Mouse (Mus musculus) stomach, postnatal 0 days (tissue): ENCODE measurements at regions not wholly inside any gene's neighbourhood (a gene's known extent, or its start where the extent isn't known, plus 50 kb on each side); places are given as distances from the start of the nearest gene placed in this dataset.

Source experiments
- ATAC-seq: fragments of 200-750 bp; cut with Nextera tagmentation; 2 replicates; pipeline ENCODE4 v1.8.0; 2017; ENCODE audit not compliant: low FRiP score, low TSS enrichment
- DNase-seq: peaks from one replicate; pipeline ENCODE4 v3.0.0-alpha.2; 2016; ENCODE audit warnings: low spot score
- H3K27ac ChIP-seq: fragments of 300-500 bp; sonication (generic); replicated peaks from 2 replicates; pipeline ENCODE4 v1.5.1; 2014; ENCODE audit warnings: mild to moderate bottlenecking, control low read depth
- H3K27me3 ChIP-seq: fragments of 300-500 bp; sonication (generic); 2 replicates; pipeline ENCODE4 v1.6.1; 2014; ENCODE audit warnings: low read length; ENCODE audit not compliant: control insufficient read depth, insufficient read depth
- H3K36me3 ChIP-seq: fragments of 300-500 bp; sonication (generic); 2 replicates; pipeline ENCODE4 v1.6.1; 2014; ENCODE audit warnings: low read length, mixed read lengths; ENCODE audit not compliant: control insufficient read depth, insufficient read depth
- H3K4me1 ChIP-seq: fragments of 300-500 bp; sonication (generic); replicated peaks from 2 replicates; pipeline ENCODE4 v1.6.1; 2014; ENCODE audit warnings: antibody characterized with exemption; ENCODE audit not compliant: control insufficient read depth, insufficient read depth
- H3K4me2 ChIP-seq: fragments of 300-500 bp; sonication (generic); replicated peaks from 2 replicates; pipeline ENCODE4 v1.6.1; 2014; ENCODE audit warnings: low read depth, mild to moderate bottlenecking, control low read depth, moderate library complexity
- H3K4me3 ChIP-seq: fragments of 300-500 bp; sonication (generic); 2 replicates; pipeline ENCODE4 v1.5.1; 2014; ENCODE audit warnings: low read depth, low read length, control low read depth
- H3K9ac ChIP-seq: fragments of 300-500 bp; sonication (generic); 2 replicates; pipeline ENCODE4 v1.6.1; 2014; ENCODE audit warnings: mild to moderate bottlenecking, low read length, control low read depth, mixed read lengths
- H3K9me3 ChIP-seq: fragments of 300-500 bp; sonication (generic); 2 replicates; pipeline ENCODE4 v1.6.1; 2016; ENCODE audit warnings: low read length; ENCODE audit not compliant: control insufficient read depth
- CTCF ChIP-seq: IDR thresholded peaks from 2 replicates; pipeline ENCODE4 v1.5.1; 2016; ENCODE audit warnings: antibody characterized with exemption, low read depth, mild to moderate bottlenecking, moderate library complexity
- EP300 ChIP-seq: optimal IDR thresholded peaks from 2 replicates; pipeline ENCODE3; 2016; ENCODE audit warnings: antibody characterized with exemption
- WGBS: fragments of 180-500 bp; shearing (Covaris S2); extraction: QIAGEN DNeasy Blood & Tissue Kit; methylation state at CpG from one replicate; pipeline ENCODE4 v1.1.7; 2014; 5-methylcytosine and 5-hydroxymethylcytosine counted together

GRCm38 (mm10) chr5:126893063-126893462, 348.5 kb upstream of the Tmem132c start:
- Histone ChIP-seq H3K4me2 (no peak overlapping the region), H3K9ac (no peak overlapping the region), H3K27me3 (no peaks in the 10 kb centered on the region), H3K9me3 (no peaks in the 10 kb centered on the region), H3K4me3 (no peak overlapping the region), H3K4me1 (no peaks in the 10 kb centered on the region), H3K27ac (no peak overlapping the region), H3K36me3 (no peaks in the 10 kb centered on the region)
- DNase-seq: no peak
- WGBS: 91% methylated on average over 4 of the region's 4 CpGs
- TF ChIP-seq EP300: no peak
- no peak for TF ChIP-seq CTCF
- ATAC-seq: no peak

GRCm38 (mm10) chr5:126910084-126910483, 331.5 kb upstream of the Tmem132c start:
- Histone ChIP-seq H3K4me1 (no peaks in the 10 kb centered on the region), H3K9me3 (no peaks in the 10 kb centered on the region), H3K4me3 (no peak overlapping the region), H3K36me3 (no peaks in the 10 kb centered on the region), H3K27ac (no peak overlapping the region), H3K4me2 (no peak overlapping the region), H3K27me3 (no peaks in the 10 kb centered on the region), H3K9ac (no peak overlapping the region)
- ATAC-seq: no peak
- DNase-seq: no peak
- 90% methylated on average over 2 of the region's 2 CpGs for WGBS
- no peak for TF ChIP-seq EP300
- TF ChIP-seq CTCF: peak; percentile 48

- no peaks in the 10 kb centered on the region for H3K27me3 ChIP-seq
- H3K4me1 ChIP-seq: no peaks in the 10 kb centered on the region
- H3K36me3 ChIP-seq: no peaks in the 10 kb centered on the region
- no peak overlapping the region for H3K4me3 ChIP-seq
- 72% methylated on average over 7 of the region's 7 CpGs for WGBS
- H3K27ac ChIP-seq: no peak overlapping the region
- TF ChIP-seq CTCF: no peak
- no peak for TF ChIP-seq EP300
- DNase-seq: no peak
- H3K9me3 ChIP-seq: no peaks in the 10 kb centered on the region
- H3K4me2 ChIP-seq: no peak overlapping the region
- H3K9ac ChIP-seq: no peak overlapping the region
- no peak for ATAC-seq
These were observed 324.3 kb upstream of the Tmem132c start for GRCm38 (mm10) chr5:126917300-126917699.

DNA sequence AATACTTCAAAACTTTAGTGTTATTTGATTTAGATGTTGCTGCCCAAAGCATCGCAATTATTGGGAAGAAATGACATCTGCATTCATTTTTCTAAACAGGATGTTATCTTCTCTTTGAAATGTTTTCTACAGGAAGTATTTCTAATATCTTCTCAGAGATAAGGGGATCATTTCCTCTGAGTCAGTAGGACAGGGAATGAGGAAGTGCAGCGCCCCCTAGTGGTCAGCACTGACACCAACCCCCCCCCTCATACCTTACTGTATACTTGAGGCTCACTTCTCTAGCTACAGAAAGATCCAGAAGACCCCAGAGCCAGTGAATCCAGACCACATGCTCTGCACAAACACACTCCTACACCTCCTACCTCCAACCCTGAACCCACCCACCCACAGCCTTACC, 308.1 kb upstream of the Tmem132c start:
- 49% methylated on average over 2 of the region's 2 CpGs for WGBS
- no peak for DNase-seq

DNA sequence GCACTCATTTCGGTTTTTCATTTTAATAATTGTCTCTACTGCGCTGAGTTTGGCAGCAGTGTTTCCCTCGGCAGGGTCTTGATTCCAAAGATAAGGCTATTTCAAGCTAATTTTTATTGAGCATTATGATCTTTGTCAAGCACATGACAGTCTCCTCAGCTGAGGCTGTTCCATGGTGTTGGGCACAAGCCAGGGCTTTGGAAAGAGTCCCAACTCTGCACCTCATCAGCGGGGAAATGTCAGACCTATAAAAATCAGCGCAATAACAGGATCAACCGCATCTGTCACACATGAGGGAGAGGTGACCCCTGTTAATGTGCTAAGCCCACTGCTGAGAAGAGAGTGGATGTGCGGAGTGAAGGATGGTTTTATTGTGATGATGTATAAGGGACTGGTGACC, 296.7 kb upstream of the Tmem132c start:
- WGBS: 74% methylated on average over 7 of the region's 7 CpGs
- no peaks in the 10 kb centered on the region for H3K27me3 ChIP-seq
- H3K9ac ChIP-seq: no peak overlapping the region
- DNase-seq (no peak), ATAC-seq (no peak)
- H3K27ac ChIP-seq: no peak overlapping the region
- no peak for TF ChIP-seq CTCF
- TF ChIP-seq EP300: no peak
- no peak overlapping the region for H3K4me2 ChIP-seq
- H3K36me3 ChIP-seq: no peaks in the 10 kb centered on the region
- no peaks in the 10 kb centered on the region for H3K4me1 ChIP-seq
- no peak overlapping the region for H3K4me3 ChIP-seq
- no peaks in the 10 kb centered on the region for H3K9me3 ChIP-seq

More for the DNA sequence above, 308.1 kb upstream of the Tmem132c start:
- H3K9ac ChIP-seq: no peak overlapping the region
- H3K4me2 ChIP-seq: no peak overlapping the region
- no peaks in the 10 kb centered on the region for H3K27me3 ChIP-seq
- ATAC-seq: no peak
- TF ChIP-seq EP300: no peak
- TF ChIP-seq CTCF: 0 out of 2 replicates have a peak, but pooled peaks have one; percentile 13
- no peak overlapping the region for H3K4me3 ChIP-seq
- no peaks in the 10 kb centered on the region for H3K4me1 ChIP-seq
- H3K9me3 ChIP-seq: no peaks in the 10 kb centered on the region
- H3K27ac ChIP-seq: no peak overlapping the region
- H3K36me3 ChIP-seq: no peaks in the 10 kb centered on the region

DNA sequence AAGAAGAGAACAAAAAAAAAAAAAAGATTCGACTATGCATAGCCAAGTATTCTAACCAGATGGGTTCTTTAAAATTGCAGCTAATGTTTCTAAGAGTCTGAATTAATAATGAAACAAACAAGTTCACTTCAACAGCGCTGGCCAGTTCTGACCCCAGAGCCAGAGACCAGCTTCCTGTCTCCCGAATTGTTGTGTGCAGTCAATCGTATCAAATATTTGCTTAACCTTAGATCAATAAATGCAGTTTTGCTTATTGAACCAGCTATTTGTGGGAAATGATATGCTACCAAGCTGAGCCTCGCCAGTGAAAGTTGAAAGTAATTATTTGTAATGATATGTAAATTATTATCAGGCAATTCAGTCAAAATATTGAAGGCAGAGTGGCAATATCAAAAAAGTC, 287.4 kb upstream of the Tmem132c start:
- H3K4me3 ChIP-seq: no peak overlapping the region
- WGBS: 40% methylated on average over 5 of the region's 5 CpGs

More for the DNA sequence above, 287.4 kb upstream of the Tmem132c start:
- Histone ChIP-seq H3K4me2 (no peak overlapping the region), H3K9me3 (no peaks in the 10 kb centered on the region), H3K27me3 (no peaks in the 10 kb centered on the region), H3K36me3 (no peaks in the 10 kb centered on the region), H3K4me1 (no peaks in the 10 kb centered on the region), H3K27ac (no peak overlapping the region), H3K9ac (no peak overlapping the region)
- TF ChIP-seq CTCF: no peak
- no peak for ATAC-seq
- DNase-seq: no peak
